Mouse (Mus musculus): ENCODE data around the gene Fam3c.

DNA sequence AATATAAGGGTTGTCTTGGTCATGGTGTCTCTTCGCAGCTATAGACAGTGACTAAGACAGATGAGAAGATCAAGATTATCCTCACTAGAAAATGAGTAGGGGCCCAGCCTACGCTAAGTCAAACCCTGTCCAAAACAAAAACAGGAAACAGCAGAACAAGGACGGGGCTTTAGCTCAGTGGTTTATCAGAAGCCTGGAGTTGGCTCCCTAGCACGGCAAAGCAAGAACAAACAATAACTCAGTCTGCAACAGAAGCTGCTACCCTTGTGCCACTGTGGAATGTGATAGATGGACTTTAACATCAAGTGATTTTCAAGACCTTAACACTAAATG lies 5.8 kb downstream of the Fam3c start:
- TF ChIP-seq POLR2A (IDR thresholded peaks at IDR 0.05; ENCODE audit: borderline replicate concordance, low read depth, low read length) (no peak), CTCF (IDR thresholded peaks at IDR 0.05; ENCODE audit: low read depth, low read length) (no peak)

Measured in bone marrow macrophage, adult 2 months (primary cell).